Mouse (Mus musculus): ENCODE data around the gene March4. TPM values are rescaled to one million over a fixed set of nuclear protein-coding genes. Genes with fewer than 3 reads are reported as not detected.

Gene March4
- polyA plus RNA-seq, 1 experiment from 2014 or later: 10.2 TPM

GRCm38 (mm10) chr1:72464926-72465583, 71.7 kb downstream of the March4 start:
- H3K36me3 ChIP-seq (replicated peaks; ENCODE audit: control insufficient read depth, insufficient read depth): no peaks in the 10 kb centered on the region
- H3K27me3 ChIP-seq (ENCODE audit: control insufficient read depth, insufficient read depth, low read length): no peaks in the 10 kb centered on the region
- H3K4me1 ChIP-seq (replicated peaks; ENCODE audit: control insufficient read depth, insufficient read depth, low read length): peaks cover 8% of the 10 kb centered on the region; the same call in 1 of the 2 replicates
- no peak overlapping the region for H3K9ac ChIP-seq
- peak overlapping the region; percentile 38; the same call in 1 of the 2 replicates for H3K27ac ChIP-seq
- peak; percentile 51; the same call in 1 of the 2 replicates for ATAC-seq (ENCODE audit: low FRiP score)
- H3K4me3 ChIP-seq (replicated peaks; ENCODE audit: low read length): no peak overlapping the region
- H3K9me3 ChIP-seq (ENCODE audit: control insufficient read depth, low read length): no peaks in the 10 kb centered on the region
- peak; percentile 27 for DNase-seq (ENCODE audit: low spot score)
- WGBS: 40% methylated on average over 12 of the region's 12 CpGs
- no peak overlapping the region for H3K4me2 ChIP-seq (replicated peaks)

- H3K4me2 ChIP-seq (replicated peaks): no peak overlapping the region
- H3K27ac ChIP-seq: no peak overlapping the region; the same call in 1 of the 2 replicates
- ATAC-seq (ENCODE audit: low FRiP score): no peak
- H3K4me3 ChIP-seq (replicated peaks; ENCODE audit: low read length): no peak overlapping the region
- peaks cover 13% of the 10 kb centered on the region for H3K4me1 ChIP-seq (replicated peaks; ENCODE audit: control insufficient read depth, insufficient read depth, low read length)
- 72% methylated on average over 6 of the region's 6 CpGs for WGBS
- H3K9ac ChIP-seq: no peak overlapping the region
- H3K36me3 ChIP-seq (replicated peaks; ENCODE audit: control insufficient read depth, insufficient read depth): no peaks in the 10 kb centered on the region
- no peaks in the 10 kb centered on the region for H3K9me3 ChIP-seq (ENCODE audit: control insufficient read depth, low read length)
- no peaks in the 10 kb centered on the region for H3K27me3 ChIP-seq (ENCODE audit: control insufficient read depth, insufficient read depth, low read length)
- no peak for DNase-seq (ENCODE audit: low spot score)
These were observed 74.2 kb downstream of the March4 start for GRCm38 (mm10) chr1:72462516-72462915.

DNA sequence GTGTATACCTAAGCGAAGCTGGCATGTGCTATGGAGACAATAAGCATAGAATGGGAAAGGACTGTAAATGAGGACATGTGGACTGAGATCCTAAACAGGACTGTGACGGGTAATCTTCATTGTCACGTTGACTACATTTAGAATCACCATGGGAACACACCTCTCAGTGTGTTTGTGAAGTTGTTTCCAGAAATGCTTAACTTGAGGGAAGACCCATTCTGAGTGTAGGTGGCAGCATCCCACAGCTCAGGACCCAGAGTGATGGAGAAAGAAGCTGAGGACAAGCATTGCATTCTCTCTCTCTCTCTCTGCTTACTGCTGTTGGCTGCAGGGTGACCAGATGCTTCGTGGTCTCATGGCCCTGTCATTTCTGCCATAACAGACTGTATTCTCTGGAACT, 79.1 kb downstream of the March4 start:
- Histone ChIP-seq H3K27ac (0 out of 2 replicates have a peak overlapping the region, but pooled peaks have one; percentile 79), H3K9me3 (ENCODE audit: control insufficient read depth, low read length) (no peaks in the 10 kb centered on the region), H3K4me1 (replicated peaks; ENCODE audit: control insufficient read depth, insufficient read depth, low read length) (peaks cover 40% of the 10 kb centered on the region), H3K9ac (no peak overlapping the region), H3K36me3 (replicated peaks; ENCODE audit: control insufficient read depth, insufficient read depth) (no peaks in the 10 kb centered on the region), H3K4me2 (replicated peaks) (no peak overlapping the region), H3K27me3 (ENCODE audit: control insufficient read depth, insufficient read depth, low read length) (no peaks in the 10 kb centered on the region), H3K4me3 (replicated peaks; ENCODE audit: low read length) (no peak overlapping the region)
- no peak for ATAC-seq (ENCODE audit: low FRiP score)
- no peak for DNase-seq (ENCODE audit: low spot score)
- 78% methylated on average over 4 of the region's 4 CpGs for WGBS

- peak; percentile 81 for ATAC-seq (ENCODE audit: low FRiP score)
- H3K4me2 ChIP-seq (replicated peaks): no peak overlapping the region
- H3K27me3 ChIP-seq (ENCODE audit: control insufficient read depth, insufficient read depth, low read length): no peaks in the 10 kb centered on the region
- H3K4me1 ChIP-seq (replicated peaks; ENCODE audit: control insufficient read depth, insufficient read depth, low read length): peaks cover 37% of the 10 kb centered on the region
- 41% methylated on average over 4 of the region's 4 CpGs for WGBS
- no peaks in the 10 kb centered on the region for H3K36me3 ChIP-seq (replicated peaks; ENCODE audit: control insufficient read depth, insufficient read depth)
- H3K27ac ChIP-seq: peak overlapping the region; percentile 79
- H3K4me3 ChIP-seq (replicated peaks; ENCODE audit: low read length): no peak overlapping the region
- no peaks in the 10 kb centered on the region for H3K9me3 ChIP-seq (ENCODE audit: control insufficient read depth, low read length)
- peak; percentile 33 for DNase-seq (ENCODE audit: low spot score)
- peak overlapping the region; percentile 33; the same call in 1 of the 2 replicates for H3K9ac ChIP-seq
These were observed 80.8 kb downstream of the March4 start for GRCm38 (mm10) chr1:72455923-72456322.

- H3K4me2 ChIP-seq (replicated peaks): no peak overlapping the region
- peak; percentile 59; the same call in 1 of the 2 replicates for ATAC-seq (ENCODE audit: low FRiP score)
- H3K27me3 ChIP-seq (ENCODE audit: control insufficient read depth, insufficient read depth, low read length): no peaks in the 10 kb centered on the region
- DNase-seq (ENCODE audit: low spot score): peak; percentile 52
- peak overlapping the region; percentile 79 for H3K27ac ChIP-seq
- no peaks in the 10 kb centered on the region for H3K36me3 ChIP-seq (replicated peaks; ENCODE audit: control insufficient read depth, insufficient read depth)
- H3K4me3 ChIP-seq (replicated peaks; ENCODE audit: low read length): no peak overlapping the region
- peaks cover 37% of the 10 kb centered on the region for H3K4me1 ChIP-seq (replicated peaks; ENCODE audit: control insufficient read depth, insufficient read depth, low read length)
- WGBS: 46% methylated on average over 6 of the region's 6 CpGs
- H3K9ac ChIP-seq: no peak overlapping the region
- H3K9me3 ChIP-seq (ENCODE audit: control insufficient read depth, low read length): no peaks in the 10 kb centered on the region
These were observed 82.0 kb downstream of the March4 start for GRCm38 (mm10) chr1:72454733-72455201.

DNA sequence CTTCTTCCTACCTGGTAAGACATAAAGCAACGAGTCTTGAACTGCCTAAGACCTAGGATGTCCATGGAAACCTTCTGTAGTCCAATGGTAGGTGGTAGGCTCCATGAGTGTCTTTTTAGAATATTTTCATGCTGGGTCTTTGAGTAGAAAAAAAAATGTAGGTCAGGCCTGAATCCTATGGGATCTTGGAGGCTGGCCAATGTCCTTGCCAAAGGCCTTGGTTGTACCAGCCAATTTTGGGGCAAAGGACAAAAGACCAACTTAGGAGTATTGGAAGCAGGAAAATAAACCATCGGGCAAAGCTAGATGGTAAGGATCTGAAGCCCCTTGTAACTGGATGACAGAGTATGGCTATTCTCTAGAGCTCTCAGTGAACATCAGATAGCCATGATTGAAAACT, 83.9 kb downstream of the March4 start:
- H3K27me3 ChIP-seq (ENCODE audit: control insufficient read depth, insufficient read depth, low read length): no peaks in the 10 kb centered on the region
- H3K9me3 ChIP-seq (ENCODE audit: control insufficient read depth, low read length): no peaks in the 10 kb centered on the region
- no peak overlapping the region for H3K9ac ChIP-seq
- no peak overlapping the region for H3K27ac ChIP-seq
- WGBS: 81% methylated on average over 2 of the region's 2 CpGs
- no peaks in the 10 kb centered on the region for H3K36me3 ChIP-seq (replicated peaks; ENCODE audit: control insufficient read depth, insufficient read depth)
- H3K4me1 ChIP-seq (replicated peaks; ENCODE audit: control insufficient read depth, insufficient read depth, low read length): peaks cover 35% of the 10 kb centered on the region
- H3K4me2 ChIP-seq (replicated peaks): no peak overlapping the region
- ATAC-seq (ENCODE audit: low FRiP score) (no peak), DNase-seq (ENCODE audit: low spot score) (no peak)
- H3K4me3 ChIP-seq (replicated peaks; ENCODE audit: low read length): no peak overlapping the region

DNA sequence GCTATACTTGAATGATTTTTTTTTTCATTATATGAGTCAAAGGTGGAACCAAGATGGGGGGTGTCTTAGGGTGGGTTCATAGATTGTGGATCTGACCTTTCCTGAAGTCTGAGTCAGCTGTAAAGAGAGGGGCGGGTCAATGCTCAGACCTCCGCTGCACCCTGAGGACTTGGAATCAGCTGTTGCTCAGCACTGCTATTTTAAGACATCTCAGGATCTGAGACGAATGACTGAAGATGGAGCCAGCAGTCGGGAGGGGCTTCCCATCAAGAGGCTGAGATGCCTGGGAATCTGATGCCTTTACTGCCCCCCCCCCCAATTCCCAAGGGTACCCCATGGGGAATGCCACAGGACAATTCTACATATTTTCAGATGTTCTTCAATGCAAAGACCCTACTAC, 85.9 kb downstream of the March4 start:
- ATAC-seq (ENCODE audit: low FRiP score): no peak
- WGBS: 75% methylated on average over 4 of the region's 4 CpGs

GRCm38 (mm10) chr1:72449752-72450151, 87.0 kb downstream of the March4 start:
- no peak for DNase-seq (ENCODE audit: low spot score)
- Histone ChIP-seq H3K4me1 (replicated peaks; ENCODE audit: control insufficient read depth, insufficient read depth, low read length) (peaks cover 5% of the 10 kb centered on the region; the same call in 1 of the 2 replicates), H3K9me3 (ENCODE audit: control insufficient read depth, low read length) (no peaks in the 10 kb centered on the region), H3K27me3 (ENCODE audit: control insufficient read depth, insufficient read depth, low read length) (no peaks in the 10 kb centered on the region), H3K27ac (no peak overlapping the region), H3K9ac (no peak overlapping the region), H3K4me3 (replicated peaks; ENCODE audit: low read length) (no peak overlapping the region), H3K4me2 (replicated peaks) (no peak overlapping the region), H3K36me3 (replicated peaks; ENCODE audit: control insufficient read depth, insufficient read depth) (0 out of 2 replicates have a peak, but pooled peaks cover 6% of the 10 kb centered on the region)
- WGBS: 85% methylated on average over 3 of the region's 3 CpGs
- ATAC-seq (ENCODE audit: low FRiP score): no peak

More for the DNA sequence above, 85.9 kb downstream of the March4 start:
- Histone ChIP-seq H3K36me3 (replicated peaks; ENCODE audit: control insufficient read depth, insufficient read depth) (0 out of 2 replicates have a peak, but pooled peaks cover 6% of the 10 kb centered on the region), H3K4me2 (replicated peaks) (no peak overlapping the region), H3K9ac (no peak overlapping the region), H3K27ac (no peak overlapping the region), H3K27me3 (ENCODE audit: control insufficient read depth, insufficient read depth, low read length) (no peaks in the 10 kb centered on the region), H3K4me3 (replicated peaks; ENCODE audit: low read length) (no peak overlapping the region), H3K4me1 (replicated peaks; ENCODE audit: control insufficient read depth, insufficient read depth, low read length) (peaks cover 15% of the 10 kb centered on the region), H3K9me3 (ENCODE audit: control insufficient read depth, low read length) (no peaks in the 10 kb centered on the region)
- DNase-seq (ENCODE audit: low spot score): no peak

GRCm38 (mm10) chr1:72442747-72443146, 94.0 kb downstream of the March4 start:
- ATAC-seq (ENCODE audit: low FRiP score) (no peak), DNase-seq (ENCODE audit: low spot score) (no peak)
- no peak overlapping the region for H3K4me2 ChIP-seq (replicated peaks)
- H3K36me3 ChIP-seq (replicated peaks; ENCODE audit: control insufficient read depth, insufficient read depth): peaks cover 6% of the 10 kb centered on the region; the same call in 1 of the 2 replicates
- H3K27me3 ChIP-seq (ENCODE audit: control insufficient read depth, insufficient read depth, low read length): no peaks in the 10 kb centered on the region
- no peak overlapping the region for H3K4me3 ChIP-seq (replicated peaks; ENCODE audit: low read length)
- no peaks in the 10 kb centered on the region for H3K4me1 ChIP-seq (replicated peaks; ENCODE audit: control insufficient read depth, insufficient read depth, low read length)
- no peaks in the 10 kb centered on the region for H3K9me3 ChIP-seq (ENCODE audit: control insufficient read depth, low read length)
- 90% methylated on average over 2 of the region's 2 CpGs for WGBS
- H3K27ac ChIP-seq: no peak overlapping the region
- no peak overlapping the region for H3K9ac ChIP-seq

Data from hindbrain, embryonic 14.5 days (tissue).